Mouse (Mus musculus) small intestine, adult 2 months (tissue): ENCODE results near the gene Add2.

Experiments used
- CTCF ChIP-seq: fragments of 200-500 bp; IDR thresholded peaks from 2 replicates; pipeline ENCODE4 v1.5.1; 2012; ENCODE audit warnings: low read depth, mild to moderate bottlenecking, control low read depth, inconsistent platforms, low read length, moderate library complexity, mixed read lengths; ENCODE audit not compliant: insufficient replicate concordance, insufficient read length; ENCODE audit errors: extremely low read depth
- POLR2A ChIP-seq: fragments of 200-500 bp; IDR thresholded peaks from 2 replicates; pipeline ENCODE4 v1.6.1; 2012; ENCODE audit warnings: low read depth, mild to moderate bottlenecking, control low read depth, inconsistent platforms, low read length, moderate library complexity

- no peak for TF ChIP-seq CTCF
- TF ChIP-seq POLR2A, result no peak
Measured at GRCm38 (mm10) chr6:86033635-86034034, 5.2 kb downstream of the Add2 start.
